Mouse (Mus musculus) megakaryocyte, embryonic 14.5 days (primary cell): ENCODE data around the gene Gm21671. TPM values are rescaled to one million over a fixed set of nuclear protein-coding genes. Genes with fewer than 3 reads are reported as not detected.
"Not testable (repeated sequence)": the region's sequence is repeated elsewhere in the genome, so short reads cannot be mapped to it uniquely, and the experiment has no call there.

Experiments
- H3K27me3 ChIP-seq: replicated peaks from 2 replicates; pipeline ENCODE3; 2012; ENCODE audit warnings: inconsistent platforms
- H3K36me3 ChIP-seq: replicated peaks from 2 replicates; pipeline ENCODE3; 2012; ENCODE audit warnings: low read length, inconsistent platforms, mixed read lengths
- H3K4me1 ChIP-seq: 2 replicates; pipeline ENCODE4 v1.6.1; 2012; ENCODE audit warnings: inconsistent platforms
- H3K4me3 ChIP-seq: replicated peaks from 2 replicates; pipeline ENCODE3; 2012; ENCODE audit warnings: moderate library complexity, mild to moderate bottlenecking, inconsistent platforms
- H3K9me3 ChIP-seq: 2 replicates; pipeline ENCODE4 v1.6.1; 2012; ENCODE audit warnings: inconsistent platforms
- polyA plus RNA-seq: library from polyadenylated mRNA; stranded (reverse); fragments of >175 nt; gene quantifications from 2 replicates; pipeline ENCODE4 v1.2.3, GENCODE M21; 2012; ENCODE audit warnings: low replicate concordance; ENCODE audit not compliant: insufficient read depth

Gene Gm21671
- not detected in 2 replicates for polyA plus RNA-seq

GRCm38 (mm10) chr5:25954317-25954716 is at the start of gene Gm21671:
Gene Gm21671, minus strand, starts transcription at chr5:25954417.
- H3K4me3 ChIP-seq, H3K9me3 ChIP-seq, H3K36me3 ChIP-seq, H3K27me3 ChIP-seq, H3K4me1 ChIP-seq: not testable (repeated sequence)

GRCm38 (mm10) chr5:25988550-25988949 is 34.3 kb upstream of the Gm21671 start, which contains the start of gene Gm21698:
Gene Gm21698, minus strand, starts transcription at chr5:25988650.
- H3K27me3 ChIP-seq, H3K9me3 ChIP-seq, H3K36me3 ChIP-seq, H3K4me3 ChIP-seq, H3K4me1 ChIP-seq: not testable (repeated sequence)

- not testable (repeated sequence) for H3K4me3 ChIP-seq, H3K36me3 ChIP-seq, H3K9me3 ChIP-seq, H3K4me1 ChIP-seq, H3K27me3 ChIP-seq
These were observed 18.3 kb upstream of the Gm21671 start, which contains the start of gene Gm21680 for GRCm38 (mm10) chr5:25972563-25972962. Gene Gm21680, minus strand, starts transcription at chr5:25972663.

DNA sequence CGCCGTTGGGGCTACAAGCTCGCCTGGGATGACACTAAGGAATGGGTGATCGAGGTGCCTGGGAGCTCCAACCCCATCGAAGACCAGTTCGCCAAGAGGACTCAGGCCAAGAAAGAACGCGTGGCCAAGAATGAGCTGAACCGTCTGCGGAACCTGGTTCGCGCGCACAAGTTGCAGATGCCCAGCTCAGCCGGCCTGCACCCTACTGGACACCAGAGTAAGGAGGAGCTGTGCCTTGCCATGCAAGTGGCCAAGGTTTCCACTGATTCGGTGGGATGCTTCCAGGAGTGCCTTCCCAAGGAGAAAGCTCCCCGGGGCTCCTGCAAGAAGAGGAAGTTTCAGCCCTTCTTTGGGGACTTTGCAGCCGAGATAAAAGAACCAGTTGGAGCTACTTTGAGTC is 2.8 kb upstream of the Gm21671 start:
- H3K4me1 ChIP-seq, H3K4me3 ChIP-seq, H3K27me3 ChIP-seq, H3K36me3 ChIP-seq, H3K9me3 ChIP-seq: not testable (repeated sequence)

GRCm38 (mm10) chr5:25956611-25957010 is 2.4 kb upstream of the Gm21671 start:
- not testable (repeated sequence) for H3K4me1 ChIP-seq, H3K9me3 ChIP-seq, H3K36me3 ChIP-seq, H3K4me3 ChIP-seq, H3K27me3 ChIP-seq

DNA sequence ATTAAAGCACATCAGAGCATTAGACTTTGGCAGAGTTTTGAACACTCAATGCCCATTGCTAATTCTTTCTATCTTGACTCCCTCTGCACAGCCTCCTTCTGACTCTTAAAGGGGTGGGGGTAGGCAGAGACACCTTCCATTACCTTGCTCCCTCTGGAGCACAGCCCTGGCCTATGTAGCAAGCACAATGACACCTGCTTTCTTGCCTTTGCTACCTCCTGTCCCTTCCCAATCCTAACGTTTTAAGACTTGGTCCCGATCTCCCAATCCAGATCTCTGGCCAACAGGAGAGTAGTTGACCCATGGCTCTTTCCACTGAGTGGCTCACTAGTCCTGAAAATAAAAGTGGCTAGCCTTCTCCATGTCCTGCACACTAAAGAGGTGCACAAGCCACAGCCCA is 8.8 kb downstream of the Gm21671 start:
- not testable (repeated sequence) for H3K4me1 ChIP-seq, H3K9me3 ChIP-seq, H3K27me3 ChIP-seq, H3K4me3 ChIP-seq, H3K36me3 ChIP-seq

- H3K4me1 ChIP-seq, H3K36me3 ChIP-seq, H3K9me3 ChIP-seq, H3K27me3 ChIP-seq, H3K4me3 ChIP-seq: not testable (repeated sequence)
These were observed 11.9 kb downstream of the Gm21671 start, which contains the start of gene Gm21663 for GRCm38 (mm10) chr5:25942281-25942680. Gene Gm21663, minus strand, starts transcription at chr5:25942381.

Other genes starting within 250 kb of the Gm21671 start
- gene Xrcc2, start 248.6 kb downstream of the Gm21671 start, polyA plus RNA-seq, result 0.81 TPM in 1 of 2 replicates, not detected in the other
- gene Actr3b, start 194.4 kb downstream of the Gm21671 start, polyA plus RNA-seq, result 1.4 TPM in 1 of 2 replicates, not detected in the other
- gene Gm21663, start 12.0 kb downstream of the Gm21671 start, polyA plus RNA-seq, result not detected in 2 replicates
- not detected in 2 replicates for gene Gm21680, start 18.2 kb upstream of the Gm21671 start, polyA plus RNA-seq
- gene Gm21698, start 34.2 kb upstream of the Gm21671 start, polyA plus RNA-seq, result not detected in 2 replicates
- not detected in 2 replicates for gene Gm1979, start 50.4 kb upstream of the Gm21671 start, polyA plus RNA-seq
- not detected in 2 replicates for gene Gm5862, start 68.5 kb upstream of the Gm21671 start, polyA plus RNA-seq
- gene Speer4a, start 85.1 kb upstream of the Gm21671 start, polyA plus RNA-seq, result not detected in 2 replicates
- not detected in 2 replicates for gene Gm7347, start 104.2 kb upstream of the Gm21671 start, polyA plus RNA-seq
- not detected in 2 replicates for gene Gm10471, start 134.9 kb upstream of the Gm21671 start, polyA plus RNA-seq
- not detected in 2 replicates for gene 5031410I06Rik, start 150.9 kb upstream of the Gm21671 start, polyA plus RNA-seq
- not detected in 2 replicates for gene Gm10220, start 167.0 kb upstream of the Gm21671 start, polyA plus RNA-seq